Mouse (Mus musculus): ENCODE measurements around the gene Rab11fip4. TPM values are rescaled to one million over a fixed set of nuclear protein-coding genes. Genes with fewer than 3 reads are reported as not detected.

The Rab11fip4 gene
- polyA plus RNA-seq, 1 experiment from 2014 or later, result 16.3 TPM

DNA sequence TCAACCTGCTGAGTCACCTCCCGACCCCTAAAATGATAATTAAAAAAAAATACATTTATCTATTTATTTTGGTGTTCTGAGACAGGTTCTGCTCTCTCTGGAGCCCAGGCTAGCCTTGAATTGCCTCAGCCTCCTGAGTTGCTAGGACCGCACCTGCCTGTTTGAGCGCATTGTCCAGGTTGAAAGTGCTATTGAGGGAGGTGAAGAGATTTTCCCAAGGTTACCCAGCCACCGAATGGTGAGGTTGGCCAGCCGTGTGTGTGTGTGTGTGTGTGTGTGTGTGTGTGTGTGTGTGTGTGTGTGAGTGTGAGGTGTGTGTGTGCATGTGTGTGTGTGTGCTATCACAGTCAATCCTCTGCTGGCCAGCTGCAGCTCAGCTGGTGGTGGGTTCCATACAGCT is 55.0 kb downstream of the Rab11fip4 start:
- H3K27ac ChIP-seq (replicated peaks), result peak overlapping the region; percentile 80
- peaks cover 85% of the 10 kb centered on the region for H3K4me1 ChIP-seq
- no peak for DNase-seq (ENCODE audit: low spot score)
- no peak overlapping the region for H3K4me3 ChIP-seq
- 65% methylated on average over 5 of the region's 5 CpGs for WGBS
- H3K9me3 ChIP-seq, result no peaks in the 10 kb centered on the region
- no peaks in the 10 kb centered on the region for H3K36me3 ChIP-seq (replicated peaks)
- H3K27me3 ChIP-seq (replicated peaks; ENCODE audit: low read depth, poor library complexity, severe bottlenecking), result peaks cover 20% of the 10 kb centered on the region

- H3K27me3 ChIP-seq (replicated peaks; ENCODE audit: low read depth, poor library complexity, severe bottlenecking), result peaks cover 20% of the 10 kb centered on the region
- WGBS, result 11% methylated on average over 12 of the region's 12 CpGs
- peak overlapping the region; percentile 8; the same call in 1 of the 2 replicates for H3K4me3 ChIP-seq
- peak; percentile 54 for DNase-seq (ENCODE audit: low spot score)
- H3K36me3 ChIP-seq (replicated peaks), result no peaks in the 10 kb centered on the region
- no peaks in the 10 kb centered on the region for H3K9me3 ChIP-seq
- peaks cover 84% of the 10 kb centered on the region for H3K4me1 ChIP-seq
- peak overlapping the region; percentile 80 for H3K27ac ChIP-seq (replicated peaks)
These were observed 55.6 kb downstream of the Rab11fip4 start for GRCm38 (mm10) chr11:79646467-79647070.

DNA sequence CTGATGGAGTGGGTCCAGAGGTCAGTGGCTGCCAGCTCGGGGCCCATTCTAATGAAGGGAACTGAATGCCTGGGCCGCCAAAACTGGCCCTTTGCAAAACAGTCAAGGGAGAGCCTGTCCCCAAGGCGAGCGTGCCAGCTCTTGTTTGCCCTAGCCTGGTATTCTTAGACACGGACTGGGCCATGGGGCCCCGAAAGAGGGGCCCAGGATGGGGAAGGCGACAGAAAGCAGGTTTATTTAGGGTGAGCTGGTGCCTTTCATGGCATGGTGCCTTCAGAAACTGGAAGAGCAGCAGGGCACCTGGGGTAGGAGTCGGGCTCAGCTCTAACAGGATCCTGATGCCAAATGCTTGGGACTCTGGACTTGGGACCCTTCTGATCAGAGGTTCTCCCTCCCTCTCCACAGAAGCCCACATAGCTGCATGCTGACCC is 56.1 kb downstream of the Rab11fip4 start:
- Histone ChIP-seq H3K4me1 (peaks cover 82% of the 10 kb centered on the region), H3K4me3 (peak overlapping the region; percentile 8; the same call in 1 of the 2 replicates), H3K27ac (replicated peaks) (peak overlapping the region; percentile 80), H3K9me3 (no peaks in the 10 kb centered on the region), H3K27me3 (replicated peaks; ENCODE audit: low read depth, poor library complexity, severe bottlenecking) (peaks cover 24% of the 10 kb centered on the region), H3K36me3 (replicated peaks) (no peaks in the 10 kb centered on the region)
- WGBS, result 45% methylated on average over 8 of the region's 8 CpGs
- no peak for DNase-seq (ENCODE audit: low spot score)

GRCm38 (mm10) chr11:79650359-79650835 is 59.4 kb downstream of the Rab11fip4 start:
- 30% methylated on average over 5 of the region's 5 CpGs for WGBS
- no peak overlapping the region for H3K4me3 ChIP-seq
- H3K9me3 ChIP-seq, result no peaks in the 10 kb centered on the region
- H3K36me3 ChIP-seq (replicated peaks), result no peaks in the 10 kb centered on the region
- peak overlapping the region; percentile 25 for H3K27ac ChIP-seq (replicated peaks)
- peak; percentile 35 for DNase-seq (ENCODE audit: low spot score)
- peaks cover 31% of the 10 kb centered on the region for H3K27me3 ChIP-seq (replicated peaks; ENCODE audit: low read depth, poor library complexity, severe bottlenecking)
- H3K4me1 ChIP-seq, result peaks cover 69% of the 10 kb centered on the region

GRCm38 (mm10) chr11:79652257-79652656 is 61.2 kb downstream of the Rab11fip4 start:
- no peak for DNase-seq (ENCODE audit: low spot score)
- 0 out of 2 replicates have a peak overlapping the region, but pooled peaks have one; percentile 37 for H3K27ac ChIP-seq (replicated peaks)
- H3K36me3 ChIP-seq (replicated peaks), result no peaks in the 10 kb centered on the region
- no peak overlapping the region for H3K4me3 ChIP-seq
- H3K9me3 ChIP-seq, result no peaks in the 10 kb centered on the region
- H3K4me1 ChIP-seq, result peaks cover 51% of the 10 kb centered on the region
- peaks cover 24% of the 10 kb centered on the region for H3K27me3 ChIP-seq (replicated peaks; ENCODE audit: low read depth, poor library complexity, severe bottlenecking)
- WGBS, result 82% methylated on average over 9 of the region's 9 CpGs

DNA sequence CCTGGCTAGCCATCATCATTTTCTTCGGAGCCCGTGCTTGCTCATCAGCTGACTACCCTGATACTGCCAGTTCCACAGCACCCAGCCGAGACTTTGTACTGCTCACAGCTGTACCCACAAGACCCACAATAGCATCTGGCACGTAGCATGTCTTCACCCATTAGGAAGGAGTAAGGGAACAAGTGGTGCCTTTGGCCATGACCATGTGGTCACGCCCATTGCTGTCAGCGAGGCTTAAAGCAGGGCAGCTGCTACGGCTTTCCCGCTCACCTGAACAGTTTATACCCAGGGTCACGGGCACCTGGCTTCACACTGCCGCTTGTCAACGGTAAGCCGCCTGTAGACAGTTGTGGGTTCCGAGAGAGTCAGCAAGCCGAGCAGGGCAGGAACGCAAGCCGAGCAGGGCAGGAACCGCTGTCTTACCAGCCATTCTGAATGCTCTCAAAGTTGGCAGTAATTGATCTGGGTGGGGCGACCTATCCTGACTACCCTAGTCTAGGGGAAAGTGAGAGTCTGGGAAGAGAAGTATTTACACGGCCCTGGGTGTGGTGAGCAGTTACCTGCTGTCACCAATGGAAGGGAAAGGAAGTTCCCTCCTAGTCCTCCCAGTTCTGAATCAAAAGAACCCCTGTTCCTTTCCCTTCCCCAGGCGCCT is 62.0 kb downstream of the Rab11fip4 start:
- peaks cover 45% of the 10 kb centered on the region for H3K4me1 ChIP-seq
- 85% methylated on average over 20 of the region's 20 CpGs for WGBS

DNA sequence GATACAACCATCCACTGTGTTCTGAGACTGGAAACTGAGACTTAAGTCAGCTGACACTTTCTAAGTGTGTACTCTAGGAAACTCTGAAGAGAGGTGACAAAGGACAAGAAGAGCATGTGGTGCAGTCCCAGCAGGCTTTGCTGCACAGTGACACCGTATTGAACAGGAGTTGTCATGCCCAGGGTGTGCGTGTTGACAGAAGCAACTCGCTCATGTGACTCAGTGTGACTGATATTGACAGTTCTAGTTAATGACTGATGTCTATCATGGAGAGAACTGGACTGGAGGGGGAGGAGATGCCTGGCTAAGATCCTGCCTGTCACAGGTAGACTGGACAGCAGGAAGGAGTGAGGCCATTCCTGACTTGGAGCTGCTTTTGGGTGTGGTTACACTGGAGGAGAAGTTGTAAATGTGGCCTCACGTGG is 63.4 kb downstream of the Rab11fip4 start:
- 86% methylated on average over 4 of the region's 4 CpGs for WGBS
- H3K9me3 ChIP-seq, result no peaks in the 10 kb centered on the region
- peaks cover 19% of the 10 kb centered on the region for H3K27me3 ChIP-seq (replicated peaks; ENCODE audit: low read depth, poor library complexity, severe bottlenecking)
- H3K4me3 ChIP-seq, result no peak overlapping the region
- no peaks in the 10 kb centered on the region for H3K36me3 ChIP-seq (replicated peaks)
- no peak for DNase-seq (ENCODE audit: low spot score)
- peaks cover 32% of the 10 kb centered on the region for H3K4me1 ChIP-seq
- no peak overlapping the region for H3K27ac ChIP-seq (replicated peaks)

More for the DNA sequence above, 62.0 kb downstream of the Rab11fip4 start:
- Histone ChIP-seq H3K27me3 (replicated peaks; ENCODE audit: low read depth, poor library complexity, severe bottlenecking) (peaks cover 17% of the 10 kb centered on the region), H3K36me3 (replicated peaks) (no peaks in the 10 kb centered on the region), H3K4me3 (no peak overlapping the region), H3K9me3 (no peaks in the 10 kb centered on the region), H3K27ac (replicated peaks) (no peak overlapping the region)
- no peak for DNase-seq (ENCODE audit: low spot score)

DNA sequence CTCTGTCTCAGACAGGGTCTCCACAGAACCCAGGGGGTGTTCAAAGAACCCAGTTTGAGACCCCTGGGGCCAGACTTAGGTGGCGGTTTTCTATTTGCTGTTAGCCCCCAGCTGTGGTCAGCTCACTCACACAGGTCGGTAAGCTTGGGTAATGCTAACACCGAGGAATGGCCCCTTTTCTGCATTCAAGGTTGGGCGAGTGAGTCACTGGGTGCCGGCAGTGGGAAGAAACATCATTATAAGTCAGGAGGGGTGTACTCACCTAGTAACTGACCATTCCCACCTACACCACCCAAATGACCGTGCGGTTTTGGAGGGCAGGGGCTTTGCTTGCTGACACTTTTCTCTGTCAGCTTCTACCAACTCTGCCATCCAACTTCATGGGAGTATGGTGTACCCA is 64.6 kb downstream of the Rab11fip4 start:
- Histone ChIP-seq H3K9me3 (no peaks in the 10 kb centered on the region), H3K27ac (replicated peaks) (no peak overlapping the region)

GRCm38 (mm10) chr11:79656491-79656890 is 65.5 kb downstream of the Rab11fip4 start:
- peaks cover 30% of the 10 kb centered on the region for H3K4me1 ChIP-seq
- H3K9me3 ChIP-seq, result no peaks in the 10 kb centered on the region
- H3K27ac ChIP-seq (replicated peaks), result no peak overlapping the region
- DNase-seq (ENCODE audit: low spot score), result no peak
- WGBS, result 86% methylated on average over 1 of the region's 1 CpGs
- no peak overlapping the region for H3K4me3 ChIP-seq
- no peaks in the 10 kb centered on the region for H3K36me3 ChIP-seq (replicated peaks)
- peaks cover 25% of the 10 kb centered on the region for H3K27me3 ChIP-seq (replicated peaks; ENCODE audit: low read depth, poor library complexity, severe bottlenecking)

More for the DNA sequence above, 64.6 kb downstream of the Rab11fip4 start:
- H3K27me3 ChIP-seq (replicated peaks; ENCODE audit: low read depth, poor library complexity, severe bottlenecking), result peaks cover 19% of the 10 kb centered on the region
- peaks cover 30% of the 10 kb centered on the region for H3K4me1 ChIP-seq
- no peak for DNase-seq (ENCODE audit: low spot score)
- 91% methylated on average over 7 of the region's 7 CpGs for WGBS
- no peak overlapping the region for H3K4me3 ChIP-seq
- no peaks in the 10 kb centered on the region for H3K36me3 ChIP-seq (replicated peaks)

DNA sequence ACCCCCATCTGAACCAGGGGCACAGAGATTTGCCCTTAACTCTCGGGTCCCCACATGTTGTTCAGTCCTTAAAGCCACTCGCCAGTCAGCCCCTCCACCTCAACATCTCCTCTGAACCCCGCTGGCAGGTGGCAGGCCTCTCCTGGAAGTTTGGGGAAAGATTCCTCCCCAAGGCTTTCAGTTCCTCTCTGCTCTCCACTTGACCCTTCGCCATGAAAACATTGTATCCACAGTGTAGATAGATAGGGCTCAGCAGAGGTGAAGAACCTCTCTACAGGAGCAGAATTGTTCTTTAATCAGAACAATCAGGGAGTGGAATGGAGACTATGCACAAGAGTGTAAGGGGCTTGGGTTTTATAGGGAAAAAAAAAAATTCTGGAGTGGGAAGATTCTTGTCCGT is 66.0 kb downstream of the Rab11fip4 start:
- WGBS, result 79% methylated on average over 5 of the region's 5 CpGs
- DNase-seq (ENCODE audit: low spot score), result no peak
- peaks cover 32% of the 10 kb centered on the region for H3K4me1 ChIP-seq

DNA sequence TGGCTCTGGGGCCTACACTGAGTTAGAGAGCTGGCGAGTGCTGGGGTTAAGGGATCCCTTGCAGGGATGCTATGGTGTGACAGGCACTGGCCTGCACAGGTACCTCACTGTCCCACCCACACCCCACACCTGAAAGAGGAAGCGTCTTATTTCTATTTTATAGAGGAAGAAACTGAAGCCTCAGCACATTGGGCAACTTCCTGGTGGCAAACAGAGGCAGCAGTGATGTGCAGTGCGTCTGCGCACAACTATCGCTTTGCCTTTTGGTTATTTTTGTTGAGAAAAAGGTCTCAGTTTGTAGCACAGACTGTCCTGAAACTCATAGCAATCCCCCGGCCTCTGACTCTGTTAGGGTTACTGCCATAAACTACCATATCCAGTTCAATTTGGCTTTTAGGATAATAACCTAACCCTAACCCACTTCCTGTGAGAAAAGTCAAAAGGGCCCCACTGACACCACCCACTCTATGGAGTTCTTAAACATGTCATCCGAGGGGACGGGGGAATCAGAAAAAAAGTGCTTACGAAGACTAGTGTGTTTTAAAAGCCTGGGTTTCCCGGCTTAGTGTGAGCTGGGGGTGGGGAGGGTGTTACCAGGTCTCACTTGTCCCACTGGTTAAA is 67.3 kb downstream of the Rab11fip4 start:
- no peaks in the 10 kb centered on the region for H3K36me3 ChIP-seq (replicated peaks)
- H3K4me3 ChIP-seq, result no peak overlapping the region
- H3K27me3 ChIP-seq (replicated peaks; ENCODE audit: low read depth, poor library complexity, severe bottlenecking), result peaks cover 35% of the 10 kb centered on the region
- 89% methylated on average over 10 of the region's 10 CpGs for WGBS
- H3K4me1 ChIP-seq, result peaks cover 41% of the 10 kb centered on the region
- no peak overlapping the region for H3K27ac ChIP-seq (replicated peaks)
- no peaks in the 10 kb centered on the region for H3K9me3 ChIP-seq
- no peak for DNase-seq (ENCODE audit: low spot score)

More for the DNA sequence above, 66.0 kb downstream of the Rab11fip4 start:
- no peaks in the 10 kb centered on the region for H3K9me3 ChIP-seq
- H3K4me3 ChIP-seq, result no peak overlapping the region
- H3K36me3 ChIP-seq (replicated peaks), result no peaks in the 10 kb centered on the region
- H3K27ac ChIP-seq (replicated peaks), result no peak overlapping the region
- H3K27me3 ChIP-seq (replicated peaks; ENCODE audit: low read depth, poor library complexity, severe bottlenecking), result peaks cover 26% of the 10 kb centered on the region

- Histone ChIP-seq H3K9me3 (no peaks in the 10 kb centered on the region), H3K27me3 (replicated peaks; ENCODE audit: low read depth, poor library complexity, severe bottlenecking) (peaks cover 28% of the 10 kb centered on the region), H3K4me3 (peak overlapping the region; percentile 83), H3K36me3 (replicated peaks) (no peaks in the 10 kb centered on the region), H3K4me1 (peaks cover 49% of the 10 kb centered on the region), H3K27ac (replicated peaks) (peak overlapping the region; percentile 92)
- peak; percentile 93 for DNase-seq (ENCODE audit: low spot score)
- WGBS, result under 1% methylated on average over 69 of the region's 69 CpGs
These were observed 69.6 kb downstream of the Rab11fip4 start for GRCm38 (mm10) chr11:79660361-79661205.

Data from embryonic facial prominence, embryonic 10.5 days (tissue).